Mouse (Mus musculus) CH12.LX (cell line): Measurements from ENCODE around the gene Esr1. TPM values are rescaled to one million over a fixed set of nuclear protein-coding genes. Genes with fewer than 3 reads are reported as not detected.
A peak's percentile ranks its signal among the peaks of the same experiment; 100 is the strongest.

Experiments used
- DNase-seq: peaks from one replicate; pipeline ENCODE4 v3.0.0-alpha.2; 2013; ENCODE audit errors: extremely low read depth
- H3K27ac ChIP-seq: 2 replicates; pipeline ENCODE4 v1.5.1; 2012; ENCODE audit warnings: low read depth, mild to moderate bottlenecking, control low read depth, moderate library complexity; ENCODE audit not compliant: insufficient read depth
- H3K27me3 ChIP-seq: replicated peaks from 2 replicates; pipeline ENCODE3; 2012; ENCODE audit warnings: inconsistent platforms
- H3K36me3 ChIP-seq, 2 experiments: replicated peaks in 1 of 2; 2 replicates each; pipeline versions ENCODE3 to v1.6.1; 2012; ENCODE audit warnings: inconsistent platforms in 1 of 2, low read length in 1 of 2, mild to moderate bottlenecking in 1 of 2, mixed read lengths in 1 of 2, moderate library complexity in 1 of 2; ENCODE audit not compliant: control insufficient read depth in 1 of 2, insufficient read depth in 1 of 2
- H3K4me1 ChIP-seq, 2 experiments: 2 replicates each; pipeline ENCODE4 v1.6.1; 2012; ENCODE audit warnings: inconsistent platforms in 1 of 2, moderate library complexity in 1 of 2; ENCODE audit not compliant: insufficient read depth in 2 of 2, control insufficient read depth in 1 of 2
- H3K4me2 ChIP-seq: 2 replicates; pipeline ENCODE4 v1.6.1; 2012; ENCODE audit warnings: low read depth, mild to moderate bottlenecking, control low read depth; ENCODE audit not compliant: poor library complexity, insufficient read depth, severe bottlenecking
- H3K4me3 ChIP-seq, 3 experiments: fragments of 150-350 bp in 1 of 3; sonication (generic) in 1 of 3; replicated peaks in 1 of 3; 2 replicates each; pipeline versions ENCODE3 to v1.5.1; 2011 to 2012; ENCODE audit warnings: low read depth in 2 of 3, low read length in 2 of 3, mild to moderate bottlenecking in 2 of 3, moderate library complexity in 2 of 3, control low read depth in 1 of 3, improper control_type of control experiment in 1 of 3, inconsistent platforms in 1 of 3, mixed read lengths in 1 of 3; ENCODE audit not compliant: poor library complexity in 1 of 3
- H3K79me2 ChIP-seq: replicated peaks from 2 replicates; pipeline ENCODE4 v1.6.1; 2012; ENCODE audit warnings: mild to moderate bottlenecking, moderate library complexity; ENCODE audit not compliant: control insufficient read depth, poor library complexity, insufficient read depth, severe bottlenecking; ENCODE audit errors: extremely low read depth
- H3K9ac ChIP-seq: 2 replicates; pipeline ENCODE4 v1.6.1; 2012; ENCODE audit warnings: low read depth, mild to moderate bottlenecking, control low read depth, moderate library complexity; ENCODE audit not compliant: insufficient read depth
- H3K9me3 ChIP-seq: replicated peaks from 2 replicates; pipeline ENCODE3; 2012; ENCODE audit warnings: low read length, inconsistent platforms, mixed read lengths
- BHLHE40 ChIP-seq: IDR thresholded peaks from 2 replicates; pipeline ENCODE4 v1.6.1; 2011; ENCODE audit warnings: mild to moderate bottlenecking, low read depth, low read length, improper control_type of control experiment
- CHD1 ChIP-seq: IDR thresholded peaks from 2 replicates; pipeline ENCODE4 v1.6.1; 2012; ENCODE audit warnings: low read depth, low read length, improper control_type of control experiment, inconsistent platforms
- CTCF ChIP-seq, 2 experiments: IDR thresholded peaks in 1 of 2; conservative IDR thresholded peaks in 1 of 2; 2 replicates each; pipeline ENCODE4 v1.5.1; 2011 to 2012; ENCODE audit warnings: low read depth in 2 of 2, low read length in 2 of 2, improper control_type of control experiment in 1 of 2, inconsistent platforms in 1 of 2, mild to moderate bottlenecking in 1 of 2, moderate library complexity in 1 of 2
- ETS1 ChIP-seq: conservative IDR thresholded peaks from 2 replicates; pipeline ENCODE4 v1.6.1; 2012; ENCODE audit warnings: low read depth, mild to moderate bottlenecking, inconsistent platforms, low read length, improper control_type of control experiment, moderate library complexity
- GABPA ChIP-seq: IDR thresholded peaks from 2 replicates; pipeline ENCODE4 v1.6.1; 2012; ENCODE audit warnings: low read depth, low read length, improper control_type of control experiment, inconsistent platforms; ENCODE audit not compliant: insufficient replicate concordance
- IRF4 ChIP-seq: IDR thresholded peaks from 2 replicates; pipeline ENCODE4 v1.6.1; 2014; ENCODE audit warnings: low read depth, mild to moderate bottlenecking, inconsistent platforms, low read length, improper control_type of control experiment
- JUN ChIP-seq: IDR thresholded peaks from 2 replicates; pipeline ENCODE4 v1.6.1; 2011; ENCODE audit warnings: low read depth, mild to moderate bottlenecking, low read length, improper control_type of control experiment, moderate library complexity; ENCODE audit not compliant: insufficient read depth
- JUND ChIP-seq: conservative IDR thresholded peaks from 2 replicates; pipeline ENCODE4 v1.6.1; 2011; ENCODE audit warnings: low read depth, low read length, improper control_type of control experiment
- KAT2A ChIP-seq: IDR thresholded peaks from 2 replicates; pipeline ENCODE4 v1.6.1; 2012; ENCODE audit warnings: low read length, improper control_type of control experiment, inconsistent platforms; ENCODE audit not compliant: insufficient replicate concordance
- MAFK ChIP-seq: IDR thresholded peaks from 2 replicates; pipeline ENCODE4 v1.6.1; 2011; ENCODE audit warnings: low read length, improper control_type of control experiment; ENCODE audit not compliant: insufficient replicate concordance
- MYC ChIP-seq: IDR thresholded peaks from 2 replicates; pipeline ENCODE4 v1.6.1; 2011; ENCODE audit warnings: low read depth, mild to moderate bottlenecking, improper control_type of control experiment, low read length
- NELFE ChIP-seq: IDR thresholded peaks from 2 replicates; pipeline ENCODE4 v1.6.1; 2011; ENCODE audit warnings: low read depth, low read length, improper control_type of control experiment
- NRF1 ChIP-seq: IDR thresholded peaks from 2 replicates; pipeline ENCODE4 v1.6.1; 2014; ENCODE audit warnings: low read depth, mild to moderate bottlenecking, inconsistent platforms, low read length, improper control_type of control experiment, moderate library complexity
- PAX5 ChIP-seq: IDR thresholded peaks from 2 replicates; pipeline ENCODE4 v1.6.1; 2012; ENCODE audit warnings: low read length, inconsistent platforms, mixed read lengths
- POLR2A ChIP-seq: IDR thresholded peaks from 2 replicates; pipeline ENCODE4 v1.6.1; 2011; ENCODE audit warnings: low read depth, mild to moderate bottlenecking, improper control_type of control experiment, low read length
- RAD21 ChIP-seq: IDR thresholded peaks from 2 replicates; pipeline ENCODE4 v1.6.1; 2011; ENCODE audit warnings: low read depth, mild to moderate bottlenecking, low read length, improper control_type of control experiment, moderate library complexity
- RCOR1 ChIP-seq: conservative IDR thresholded peaks from 2 replicates; pipeline ENCODE4 v1.6.1; 2012; ENCODE audit warnings: low read depth, mild to moderate bottlenecking, inconsistent platforms, low read length, improper control_type of control experiment
- SIN3A ChIP-seq: IDR thresholded peaks from 2 replicates; pipeline ENCODE4 v1.6.1; 2012; ENCODE audit warnings: low read length, improper control_type of control experiment, inconsistent platforms
- SMC3 ChIP-seq: IDR thresholded peaks from 2 replicates; pipeline ENCODE4 v1.6.1; 2011; ENCODE audit warnings: low read depth, low read length, improper control_type of control experiment
- TBP ChIP-seq: conservative IDR thresholded peaks from 2 replicates; pipeline ENCODE4 v1.6.1; 2011; ENCODE audit warnings: low read depth, low read length, improper control_type of control experiment
- UBTF ChIP-seq: IDR thresholded peaks from 2 replicates; pipeline ENCODE4 v1.6.1; 2012; ENCODE audit warnings: low read depth, mild to moderate bottlenecking, inconsistent platforms, low read length, improper control_type of control experiment, moderate library complexity
- ZC3H11A ChIP-seq: IDR thresholded peaks from 2 replicates; pipeline ENCODE4 v1.6.1; 2012; ENCODE audit warnings: low read depth, mild to moderate bottlenecking, inconsistent platforms, low read length, improper control_type of control experiment
- ZMIZ1 ChIP-seq: IDR thresholded peaks from 2 replicates; pipeline ENCODE4 v1.6.1; 2012; ENCODE audit warnings: low read depth, mild to moderate bottlenecking, inconsistent platforms, low read length, improper control_type of control experiment
- ZNF384 ChIP-seq: IDR thresholded peaks from 2 replicates; pipeline ENCODE4 v1.6.1; 2012; ENCODE audit warnings: low read depth, low read length, improper control_type of control experiment, inconsistent platforms
- dilution Hi-C: fragments of 300-500 bp; cut with MboI; formaldehyde crosslinking; loops from 2 replicates; pipeline ENCODE4 v1.14.3; 2020; ENCODE audit warnings: low sequenced_read_pairs; ENCODE audit not compliant: extremely low pct_unique_long_range_greater_than_20kb, extremely low pct_ligation_motif_present
- in situ Hi-C: fragments of 300-500 bp; cut with MboI; formaldehyde crosslinking; loops from 3 replicates; pipeline ENCODE4 v1.14.3; 2019; ENCODE audit warnings: low sequenced_read_pairs, low pct_ligation_motif_present, low pct_unique_long_range_greater_than_20kb, mixed read lengths
- polyA plus RNA-seq: library from polyadenylated mRNA; unstranded; fragments of >175 nt; gene quantifications from 2 replicates; pipeline ENCODE4 v1.2.1, GENCODE M21; 2012; ENCODE audit warnings: low read depth; ENCODE audit not compliant: insufficient read length
- total RNA-seq, 2 experiments: library from RNA; depleted of rRNA; stranded (reverse); fragments of 300-350 nt in 1 of 2; fragments of >200 nt in 1 of 2; gene quantifications; 2 replicates each; pipeline ENCODE4 v1.2.3; 2012 to 2014

Esr1 gene
- total and polyA plus RNA-seq, 3 experiments: 0.63 to 1.0 (median 0.64) TPM

DNA sequence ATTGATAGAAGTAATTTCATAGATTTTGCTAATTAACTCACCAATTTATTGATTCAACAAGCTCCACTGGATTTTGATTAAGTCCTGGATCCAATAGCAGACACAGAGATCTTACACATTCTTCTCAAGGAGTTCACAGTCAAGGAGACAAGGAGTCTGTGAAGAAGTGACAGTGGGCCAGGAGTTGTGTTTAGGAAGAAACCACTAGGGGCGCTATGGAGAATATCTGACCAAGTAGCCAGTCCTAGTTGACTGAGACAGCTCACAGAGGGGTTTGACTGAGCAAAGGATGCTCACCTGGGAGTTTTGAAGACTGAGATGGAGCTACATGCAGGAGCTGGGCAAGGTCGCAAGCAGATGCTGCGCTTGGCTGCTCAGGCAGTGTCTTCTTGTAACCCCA lies 113.5 kb downstream of the Esr1 start:
- no peaks in the 10 kb centered on the region for H3K4me1 ChIP-seq
- H3K27ac ChIP-seq: no peak overlapping the region
- H3K4me2 ChIP-seq: no peak overlapping the region
- dilution Hi-C loops (no loop called here), in situ Hi-C loops (no loop called here)
- no peak for TF ChIP-seq ETS1
- TF ChIP-seq SMC3: peak; percentile 21; the same call in 1 of the 2 replicates
- no peak for TF ChIP-seq ZMIZ1
- TF ChIP-seq SIN3A: no peak
- TF ChIP-seq MYC: no peak
- TF ChIP-seq PAX5: no peak
- no peak for TF ChIP-seq ZC3H11A
- TF ChIP-seq CTCF (conservative IDR thresholded peaks at IDR 0.05 in 1 of 2, IDR thresholded peaks at IDR 0.05 in 1 of 2; ENCODE audit: low read depth in 2 of 2, low read length in 2 of 2): peak; percentile 54 to 66; a peak in 3 of 4 replicates
- TF ChIP-seq NRF1: no peak
- TF ChIP-seq RAD21: peak; percentile 33
- no peak for TF ChIP-seq TBP
- TF ChIP-seq JUND: no peak
- no peak for TF ChIP-seq JUN
- H3K79me2 ChIP-seq: no peaks in the 10 kb centered on the region
- no peaks in the 10 kb centered on the region for H3K9me3 ChIP-seq
- H3K36me3 ChIP-seq: no peaks in the 10 kb centered on the region
- H3K27me3 ChIP-seq: no peaks in the 10 kb centered on the region
- H3K9ac ChIP-seq: no peak overlapping the region
- no peak overlapping the region for H3K4me3 ChIP-seq
- DNase-seq: peak; percentile 52

DNA sequence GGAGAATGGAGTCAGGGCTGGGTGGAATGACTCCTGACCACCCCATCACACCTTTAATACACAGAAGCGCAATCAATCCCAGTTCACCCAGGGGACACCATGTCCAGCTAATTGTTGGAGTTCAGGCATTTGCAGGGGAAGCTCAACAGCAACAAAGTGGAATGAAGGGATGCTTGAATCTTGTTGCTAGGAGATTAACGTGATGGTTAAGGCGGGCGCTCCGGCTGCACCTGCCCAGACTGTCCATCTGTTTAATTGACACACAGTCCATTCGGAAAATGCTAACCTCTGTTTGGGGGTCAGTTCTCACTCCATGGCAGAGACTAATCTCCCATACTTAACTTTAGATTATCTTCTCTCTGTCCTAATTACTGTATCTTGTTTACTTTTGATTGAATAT lies 114.7 kb downstream of the Esr1 start:
- no peaks in the 10 kb centered on the region for H3K27me3 ChIP-seq
- H3K36me3 ChIP-seq: no peaks in the 10 kb centered on the region
- in situ Hi-C loops: no loop called here
- TF ChIP-seq SIN3A: no peak
- no peak for TF ChIP-seq GABPA
- no peak for TF ChIP-seq MYC
- no peak for TF ChIP-seq BHLHE40
- TF ChIP-seq UBTF: no peak
- TF ChIP-seq MAFK: no peak
- TF ChIP-seq ZMIZ1: no peak
- no peak for TF ChIP-seq IRF4
- TF ChIP-seq NELFE: no peak
- TF ChIP-seq CTCF (conservative IDR thresholded peaks at IDR 0.05 in 1 of 2, IDR thresholded peaks at IDR 0.05 in 1 of 2; ENCODE audit: low read depth in 2 of 2, low read length in 2 of 2): no peak
- TF ChIP-seq RCOR1: no peak
- TF ChIP-seq SMC3: no peak
- TF ChIP-seq CHD1: no peak
- no peak for TF ChIP-seq KAT2A
- TF ChIP-seq PAX5: no peak
- TF ChIP-seq POLR2A: no peak
- TF ChIP-seq ZNF384: no peak
- no peaks in the 10 kb centered on the region for H3K9me3 ChIP-seq
- H3K4me3 ChIP-seq: no peak overlapping the region
- H3K4me1 ChIP-seq: no peaks in the 10 kb centered on the region
- no peaks in the 10 kb centered on the region for H3K79me2 ChIP-seq
- no peak for DNase-seq
- no peak overlapping the region for H3K9ac ChIP-seq
- H3K27ac ChIP-seq: no peak overlapping the region
- dilution Hi-C loops: no loop called here
- no peak overlapping the region for H3K4me2 ChIP-seq
